Mouse (Mus musculus): ENCODE data around the gene Mybph.

GRCm38 (mm10) chr1:134154121-134154520 is 39.1 kb upstream of the Mybph start:
- TF ChIP-seq CTCF (IDR thresholded peaks at IDR 0.05; ENCODE audit: insufficient read depth, low read depth, low read length) (no peak), POLR2A (IDR thresholded peaks at IDR 0.05; ENCODE audit: insufficient read depth, low read depth, low read length) (no peak)

All from olfactory bulb, adult 2 months (tissue).